Mouse (Mus musculus) common myeloid progenitor, adult 5-6 weeks (primary cell): Measurements from ENCODE around the gene Tspan33. TPM values are rescaled to one million over a fixed set of nuclear protein-coding genes. Genes with fewer than 3 reads are reported as not detected.

Experiments used
- ATAC-seq: replicated peaks from 2 replicates; pipeline ENCODE4 v1.8.0; 2016; ENCODE audit warnings: low read depth, mild to moderate bottlenecking, moderate TSS enrichment, inconsistent platforms; ENCODE audit not compliant: poor library complexity, severe bottlenecking
- total RNA-seq: library from RNA; stranded (forward); fragments of 200-1000, 187-1606 nt; gene quantifications from 2 replicates; pipeline ENCODE4 v1.2.3, GENCODE M21; 2017

Tspan33 gene
- 17.7 and 22.1 TPM in 2 replicates for total RNA-seq

DNA sequence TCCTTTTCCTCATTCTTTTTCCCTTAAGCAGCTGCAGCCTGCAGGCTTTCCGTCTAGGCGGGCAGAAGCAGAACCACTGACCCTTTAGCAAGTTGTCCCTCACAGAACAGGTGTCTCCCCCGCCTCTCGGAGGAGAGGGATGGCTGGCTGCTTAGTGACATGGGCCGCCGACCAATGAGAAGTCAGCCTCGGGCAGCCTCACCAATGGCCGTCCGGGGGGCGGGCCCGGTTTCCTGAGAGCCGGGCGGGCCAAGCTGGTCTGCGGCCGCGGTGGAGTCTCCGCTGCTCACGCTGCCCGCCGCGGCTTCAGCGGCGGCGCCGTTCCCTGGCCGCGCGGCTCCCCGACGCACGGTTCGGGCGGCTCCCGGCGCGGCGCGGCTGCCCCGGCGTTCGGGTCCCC, at the start of gene Tspan33:
Tspan33 (plus strand) TSS at position 270 of the 400 bp plus-strand sequence.
- ATAC-seq = peak; percentile 87

DNA sequence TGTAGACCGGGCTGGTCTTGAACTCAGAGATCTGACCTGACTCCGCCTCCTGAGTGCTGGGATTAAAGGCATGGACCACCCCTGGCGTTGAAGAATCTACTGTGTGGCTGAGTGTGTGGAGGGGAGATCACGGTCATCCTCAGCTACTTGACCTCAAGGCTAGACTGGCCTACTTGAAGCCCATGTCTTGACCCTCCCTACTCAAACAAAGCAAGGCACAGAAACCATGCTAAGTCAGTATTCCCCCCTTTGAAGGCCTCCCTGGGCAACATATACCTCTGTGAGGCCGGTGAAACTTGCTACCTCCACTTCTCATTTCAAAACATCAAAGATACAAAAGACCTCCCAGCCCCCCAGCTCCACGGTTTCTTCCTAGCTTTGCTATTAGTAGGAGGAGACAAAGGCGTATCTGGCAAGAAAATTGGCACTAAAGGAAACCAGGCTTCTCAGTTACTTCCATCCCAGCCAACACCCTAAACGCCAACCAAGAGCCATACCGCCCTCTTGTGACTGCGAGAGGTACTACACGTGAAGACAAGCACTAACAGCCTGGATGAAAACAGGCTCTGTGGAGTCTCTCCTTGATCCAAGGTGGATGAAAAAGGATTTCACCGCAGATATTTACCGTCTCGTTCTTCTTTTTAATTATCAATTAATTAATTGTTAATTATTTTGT, 44.4 kb upstream of the Tspan33 start:
- ATAC-seq = peak; percentile 96

DNA sequence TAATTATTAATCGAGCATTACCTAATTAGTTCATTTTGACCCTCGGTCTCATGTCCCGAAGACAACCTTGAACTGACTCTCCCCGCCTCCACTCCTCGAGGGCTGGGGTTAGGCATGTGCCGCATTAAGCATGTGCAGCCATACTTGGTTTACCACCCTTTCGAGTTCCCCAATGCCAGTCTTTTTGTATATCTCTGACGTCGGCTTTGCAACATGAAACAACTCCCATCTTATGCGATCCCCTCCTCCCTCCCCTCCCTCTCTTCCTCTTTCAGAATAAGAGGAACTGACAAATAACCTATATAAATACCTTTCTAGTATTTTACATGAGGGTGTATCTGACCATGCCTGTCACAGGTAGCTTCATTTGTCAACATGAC, 43.9 kb upstream of the Tspan33 start:
- ATAC-seq = peak; percentile 60

DNA sequence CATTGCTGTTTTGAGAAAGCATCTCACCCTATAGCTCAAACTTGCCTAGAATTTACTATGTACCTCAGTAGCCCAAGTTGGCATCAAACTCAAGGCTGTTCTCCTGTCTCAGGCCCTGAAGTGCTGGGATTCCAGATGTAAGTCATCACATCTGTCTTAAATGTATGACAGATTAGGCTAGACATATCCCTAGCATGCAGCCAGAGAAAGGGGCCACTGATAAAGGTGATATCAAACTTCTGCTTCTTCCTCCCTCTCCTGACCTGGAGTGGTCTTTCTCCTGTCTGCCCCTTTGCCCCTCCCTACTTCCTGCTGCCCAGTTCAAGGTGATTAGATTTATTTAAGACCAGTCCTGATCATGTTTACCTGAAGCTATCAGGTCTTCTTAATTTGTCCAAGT, 40.8 kb upstream of the Tspan33 start:
- no peak for ATAC-seq

DNA sequence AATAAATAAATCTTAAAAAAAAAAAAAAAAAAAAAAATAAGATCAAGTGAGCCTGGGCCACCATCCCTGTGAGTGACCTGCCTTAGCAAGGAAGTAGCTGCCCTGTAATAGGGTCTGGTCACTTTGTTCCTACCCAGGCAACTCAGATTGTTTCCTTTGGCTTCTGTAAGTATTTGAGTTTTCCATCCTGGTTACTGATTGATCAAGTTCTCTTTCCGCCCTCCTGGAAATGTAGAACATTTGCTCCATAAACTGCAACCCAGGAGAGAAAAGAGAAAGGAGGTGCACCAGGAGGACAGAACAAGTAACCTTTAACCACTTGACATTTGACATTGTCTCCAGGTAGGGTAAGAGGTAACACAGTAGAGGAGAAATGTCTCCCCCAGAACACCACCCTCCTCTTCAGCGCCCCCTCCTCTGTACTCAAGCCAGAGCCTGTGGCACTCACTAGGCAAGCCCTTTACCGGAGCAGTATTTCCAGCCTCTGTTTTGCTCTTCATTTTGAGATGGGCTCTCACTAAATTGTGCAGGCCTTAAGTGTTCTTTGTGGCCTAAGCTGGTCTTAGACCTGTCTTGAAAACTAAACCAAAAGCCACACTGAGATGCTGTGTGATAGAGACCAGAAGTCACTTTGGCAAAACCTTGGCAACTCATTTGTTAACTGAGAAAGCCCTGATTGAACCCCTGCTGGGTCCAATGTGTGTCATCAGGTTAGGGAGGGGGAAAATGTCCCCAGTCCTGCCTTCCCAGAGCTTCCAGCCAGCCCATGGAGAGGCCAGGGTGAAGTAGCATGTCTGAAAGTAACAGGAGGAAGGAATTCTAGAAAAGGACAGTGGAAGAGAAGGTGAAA, 35.2 kb upstream of the Tspan33 start:
- no peak for ATAC-seq

DNA sequence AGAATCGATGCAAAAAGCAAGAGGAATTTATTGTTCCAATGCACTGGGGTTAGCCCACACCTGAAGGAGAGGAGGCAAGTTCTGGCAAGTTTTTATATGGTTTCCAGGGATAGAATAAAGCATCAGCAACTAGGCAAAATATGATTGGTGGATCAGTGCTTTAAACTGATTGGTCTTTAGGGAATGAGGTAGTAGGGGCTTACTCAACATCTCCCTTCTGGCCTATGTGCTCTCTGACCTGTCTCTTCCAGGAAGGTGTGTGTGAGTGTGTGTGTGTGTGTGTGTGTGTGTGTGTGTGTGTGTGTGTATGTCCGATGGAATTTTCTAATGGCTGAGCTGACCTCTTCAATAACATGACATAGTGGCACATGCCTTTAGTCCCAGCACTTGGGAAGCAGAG, 34.1 kb upstream of the Tspan33 start:
- no peak for ATAC-seq

DNA sequence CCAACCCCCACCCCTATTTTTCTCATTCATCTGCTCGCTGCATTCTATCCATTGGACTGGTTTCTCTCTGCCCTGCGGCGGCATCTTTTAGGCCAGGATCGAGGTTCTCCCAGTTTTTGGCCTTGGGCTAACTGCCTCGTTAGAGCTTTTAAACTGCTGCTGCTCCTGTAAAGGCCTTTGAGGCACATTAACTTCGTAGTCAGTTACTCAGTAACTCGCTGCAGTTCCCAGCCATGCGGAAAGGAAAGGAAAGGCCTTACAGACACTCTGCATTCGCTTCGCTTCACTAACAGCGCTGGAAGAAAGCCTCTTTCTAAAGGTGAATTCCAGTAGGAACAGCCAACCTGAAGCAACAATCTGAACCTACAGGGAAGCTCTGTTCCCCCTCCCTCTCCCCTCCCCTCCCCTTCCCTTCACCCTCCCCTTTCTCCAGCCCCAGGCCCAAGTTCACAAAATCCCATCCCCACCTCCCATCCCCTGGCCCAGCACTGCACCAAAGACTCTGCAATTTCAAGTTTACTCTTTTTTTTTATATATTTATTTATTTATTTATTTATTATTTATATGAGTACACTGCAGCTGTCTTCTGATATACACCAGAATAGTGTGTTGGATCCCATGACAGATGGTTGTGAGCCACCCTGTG, 33.2 kb upstream of the Tspan33 start:
- no peak for ATAC-seq

DNA sequence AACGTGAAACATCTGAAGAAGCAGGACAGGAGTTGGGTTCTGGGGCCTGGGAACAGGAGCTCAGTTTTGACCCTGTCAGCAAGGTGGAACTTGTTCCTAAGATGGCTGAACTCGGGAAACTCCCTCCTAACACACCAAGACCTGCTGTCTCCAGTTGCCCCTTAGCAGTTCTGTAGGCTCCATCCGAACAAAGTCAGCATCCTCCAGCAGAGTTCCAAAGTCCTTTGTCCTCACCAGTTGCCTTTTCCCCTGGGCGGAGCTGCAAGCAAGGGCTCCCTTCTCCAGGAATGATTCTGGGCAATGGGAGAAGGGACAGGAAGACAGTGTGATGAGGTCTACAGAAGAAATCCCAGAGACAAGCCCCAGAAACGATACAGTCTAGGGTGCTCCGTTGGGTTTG, 26.8 kb upstream of the Tspan33 start:
- no peak for ATAC-seq

DNA sequence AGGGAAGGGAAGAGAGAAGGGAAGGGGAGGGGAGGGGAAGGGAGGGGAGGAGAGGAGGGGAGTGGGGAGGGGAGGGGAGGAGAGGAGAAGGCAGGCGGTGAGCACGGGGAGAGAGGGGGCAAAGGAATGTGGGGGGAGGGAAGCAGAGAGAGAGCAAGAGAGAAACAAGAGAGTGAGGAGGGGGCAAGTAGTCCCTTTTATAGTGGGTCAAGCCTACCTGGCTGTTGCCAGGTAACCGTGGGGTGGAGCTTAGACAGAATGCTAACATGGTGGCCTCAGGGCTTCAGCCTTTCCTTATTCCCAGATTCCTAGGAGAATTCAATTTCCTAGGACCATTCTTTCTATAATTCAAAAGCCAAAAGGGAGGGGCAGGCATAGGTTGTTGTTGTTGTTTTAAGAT, 22.3 kb upstream of the Tspan33 start:
- ATAC-seq = no peak

DNA sequence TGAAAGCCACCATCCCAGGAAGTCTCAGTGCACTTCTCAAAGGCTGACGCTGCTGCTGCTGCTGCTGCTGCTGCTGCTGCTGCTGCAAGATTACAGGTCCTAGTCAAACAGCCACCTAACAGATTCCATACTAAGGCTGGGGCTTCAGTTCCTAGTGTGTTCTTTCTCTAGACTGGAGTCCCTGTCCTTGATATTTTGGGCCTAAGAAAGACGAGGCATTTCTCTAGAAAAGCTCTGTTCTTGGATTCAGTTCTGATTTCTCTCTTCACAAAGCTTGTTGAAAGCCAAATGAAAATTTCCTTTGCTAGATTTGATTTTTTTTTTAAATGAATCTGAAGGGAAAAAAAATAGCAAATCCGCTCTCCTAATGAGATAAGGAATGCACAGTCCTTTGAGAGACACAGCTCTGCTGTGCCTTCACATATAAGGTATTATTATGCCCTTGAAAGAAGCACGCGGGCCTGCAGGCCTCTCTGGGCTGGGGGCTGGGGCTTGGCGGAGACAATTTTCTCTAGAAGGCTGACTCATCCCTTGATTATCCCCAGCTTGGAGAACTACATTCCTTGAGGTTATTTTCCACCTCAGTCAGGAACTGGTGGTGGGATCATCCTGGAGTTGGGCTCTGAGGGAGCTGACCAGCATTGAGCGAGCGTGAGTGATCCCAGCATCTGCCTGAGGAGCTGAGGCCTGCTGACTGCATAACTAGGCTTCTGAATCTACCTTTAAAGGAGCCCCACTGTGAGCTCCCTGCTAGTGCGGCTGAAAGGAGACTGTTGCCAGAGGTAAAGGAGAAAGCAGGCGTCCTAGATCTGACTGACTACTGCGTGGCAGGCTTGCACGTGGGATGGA, 21.2 kb upstream of the Tspan33 start:
- ATAC-seq = no peak

DNA sequence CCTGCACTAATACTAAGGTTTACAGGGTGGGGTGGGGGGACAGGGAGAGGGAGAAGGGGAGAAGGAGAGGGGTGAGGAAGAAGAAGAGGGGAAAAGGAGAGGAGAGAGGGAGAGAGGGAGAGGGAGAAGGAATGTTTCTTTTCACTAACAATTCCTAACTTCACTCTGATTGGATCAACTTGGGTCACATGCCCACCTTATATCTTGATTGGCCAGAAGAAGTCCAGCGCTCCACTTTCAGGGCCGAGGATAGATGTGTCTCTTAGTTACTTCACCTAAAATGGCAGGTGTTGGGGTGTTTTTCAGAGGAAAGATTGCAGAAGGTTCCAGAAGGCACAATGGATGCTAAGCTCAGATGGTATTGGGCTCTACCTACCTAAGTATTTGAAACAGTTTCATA, 20.3 kb upstream of the Tspan33 start:
- ATAC-seq = no peak

DNA sequence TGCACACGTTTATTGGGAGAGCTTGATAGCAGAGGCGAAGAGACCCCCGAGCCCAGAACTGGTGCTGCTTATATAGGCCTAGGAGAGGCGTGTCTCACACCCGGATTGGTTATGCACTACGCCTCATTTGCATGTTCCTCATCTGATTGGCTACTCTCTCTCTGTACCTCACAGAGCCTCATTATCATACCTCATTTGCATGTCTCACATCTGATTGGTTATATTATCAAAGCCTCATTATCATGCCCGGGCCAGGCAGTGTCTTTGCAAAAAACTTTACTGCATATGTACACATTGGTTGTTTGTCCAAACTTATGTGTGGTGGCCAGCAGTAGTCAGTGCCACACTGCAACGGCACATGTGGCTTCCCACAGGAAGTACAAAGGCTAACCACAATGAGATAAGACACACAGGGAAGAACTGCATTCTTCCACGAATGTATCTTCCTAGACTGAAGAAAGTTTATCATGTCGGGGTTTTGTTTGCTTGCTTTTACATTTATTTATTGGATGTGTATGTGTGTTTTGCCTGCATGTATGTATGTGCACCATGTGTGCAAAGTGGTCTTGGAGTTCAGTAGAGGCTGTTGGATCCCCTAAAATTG, 14.0 kb upstream of the Tspan33 start:
- peak; percentile 73; the same call in 1 of the 2 replicates for ATAC-seq

DNA sequence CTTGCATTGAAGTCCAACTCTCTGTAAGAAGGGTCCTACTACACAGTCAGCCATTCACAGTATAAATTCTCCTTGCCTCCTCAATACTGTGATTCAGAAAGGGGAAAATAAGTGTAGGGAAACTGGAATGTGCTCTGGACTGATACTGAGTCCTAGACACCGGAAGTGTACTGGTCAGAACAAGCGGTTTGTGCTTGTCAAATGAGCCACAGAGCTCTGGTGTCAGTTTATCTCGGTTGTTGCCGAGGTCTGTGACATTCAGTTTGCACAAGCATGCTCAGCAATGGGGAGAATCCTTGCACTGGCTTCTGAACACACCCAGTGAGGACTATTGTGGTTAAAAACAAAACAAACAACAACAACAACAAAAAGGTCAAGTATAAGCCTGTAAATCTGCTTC, 12.2 kb upstream of the Tspan33 start:
- ATAC-seq = peak; percentile 67

DNA sequence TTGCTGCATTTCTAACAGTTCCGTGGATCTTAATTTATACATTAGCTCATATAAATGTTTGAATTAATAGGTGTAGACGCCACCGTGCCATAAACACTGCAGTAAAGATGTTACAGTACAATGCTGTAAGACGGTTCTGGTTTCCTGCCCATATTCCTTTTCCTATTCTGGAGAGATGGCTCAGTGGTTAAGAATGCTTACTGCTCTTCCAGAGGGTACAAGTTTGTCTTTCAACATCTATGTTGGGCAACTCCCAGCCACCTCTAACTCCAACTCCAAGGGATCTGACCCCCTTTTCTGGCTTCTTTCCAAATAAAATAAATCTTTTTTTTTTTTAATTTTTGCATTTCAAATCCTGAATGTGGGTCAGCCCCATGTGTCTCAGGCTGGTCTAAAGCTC, 9.3 kb upstream of the Tspan33 start:
- no peak for ATAC-seq

DNA sequence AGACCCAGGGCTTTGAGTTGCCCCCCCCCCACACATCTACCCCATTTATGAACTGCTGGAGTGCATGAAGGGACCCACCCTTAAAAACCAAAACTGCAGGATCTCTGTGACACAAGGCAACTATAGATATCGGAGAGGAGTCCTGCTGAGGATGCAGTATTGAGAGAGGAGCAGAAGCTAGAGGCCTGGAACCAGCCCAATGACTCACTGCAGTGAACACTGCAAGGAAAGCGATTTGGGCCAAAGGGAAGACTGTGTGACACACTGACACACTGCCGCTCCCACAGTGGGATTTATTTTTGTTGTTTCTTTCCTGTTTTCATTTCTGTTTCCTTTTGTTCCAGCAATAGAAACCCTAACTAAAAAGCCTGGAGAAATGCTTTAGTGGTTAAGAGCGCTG, 8.1 kb upstream of the Tspan33 start:
- ATAC-seq = no peak

DNA sequence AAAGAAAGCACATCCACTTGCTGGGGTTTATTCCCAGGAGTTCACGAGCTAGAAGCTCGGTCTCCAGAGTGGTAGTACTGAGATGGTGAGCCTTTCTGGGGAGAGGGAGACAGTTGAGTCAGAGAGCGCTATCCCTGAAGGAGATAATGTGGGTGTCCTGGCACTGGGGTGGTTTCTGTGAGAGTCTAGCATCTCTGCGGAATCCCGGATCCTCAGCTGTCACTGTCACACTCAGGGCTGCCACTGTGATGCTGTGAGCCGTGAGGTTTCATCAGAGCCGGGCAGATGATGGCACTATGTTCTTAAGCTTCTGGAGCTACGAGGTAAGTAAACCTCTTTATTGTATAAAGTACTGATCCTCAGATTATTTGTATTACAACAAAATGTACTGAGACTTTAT, 4.6 kb upstream of the Tspan33 start:
- ATAC-seq = no peak

DNA sequence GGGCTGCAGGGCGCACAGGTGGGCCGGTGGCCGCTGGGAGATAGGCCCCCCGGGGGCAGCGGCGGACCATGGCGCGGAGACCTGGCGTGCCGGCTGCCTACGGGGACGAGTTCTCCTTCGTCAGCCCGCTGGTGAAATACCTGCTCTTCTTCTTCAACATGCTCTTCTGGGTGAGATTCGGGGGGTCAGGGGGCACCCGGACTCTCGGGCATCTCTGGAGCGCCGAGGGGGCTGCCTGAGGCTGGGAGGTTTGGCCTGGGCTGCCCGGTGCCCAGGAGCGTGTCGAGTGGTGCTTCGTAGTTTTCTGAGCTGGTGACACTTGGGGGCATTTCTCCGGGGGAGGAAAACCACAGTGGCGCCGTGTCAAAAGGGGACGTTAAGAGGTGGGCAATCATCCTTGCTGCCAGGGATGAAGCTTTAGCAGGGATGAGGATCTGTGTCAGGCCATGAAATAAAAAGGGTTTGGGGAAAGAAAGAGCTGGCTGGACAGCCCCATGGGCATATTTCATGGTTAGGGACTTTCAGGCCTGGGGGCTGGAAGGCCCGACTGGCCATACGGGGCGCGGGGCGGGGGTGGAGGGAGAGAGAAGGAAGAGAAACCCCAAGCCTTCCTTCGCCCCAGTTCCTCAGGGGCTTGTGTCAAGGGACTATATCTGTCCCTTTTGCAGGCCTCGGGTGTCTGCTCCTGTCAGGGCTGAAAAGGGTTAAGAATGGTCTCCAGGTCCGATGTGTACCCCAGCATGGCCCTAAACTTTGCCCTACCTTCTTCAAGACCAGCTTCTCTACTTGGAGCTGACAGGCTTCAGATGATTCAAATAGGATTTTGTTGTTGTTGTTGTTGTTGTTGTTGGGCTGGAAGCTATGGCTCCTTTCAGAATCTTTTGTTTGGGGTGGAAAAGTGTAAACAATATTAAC, 610 bp downstream of the Tspan33 start:
- ATAC-seq = no peak

DNA sequence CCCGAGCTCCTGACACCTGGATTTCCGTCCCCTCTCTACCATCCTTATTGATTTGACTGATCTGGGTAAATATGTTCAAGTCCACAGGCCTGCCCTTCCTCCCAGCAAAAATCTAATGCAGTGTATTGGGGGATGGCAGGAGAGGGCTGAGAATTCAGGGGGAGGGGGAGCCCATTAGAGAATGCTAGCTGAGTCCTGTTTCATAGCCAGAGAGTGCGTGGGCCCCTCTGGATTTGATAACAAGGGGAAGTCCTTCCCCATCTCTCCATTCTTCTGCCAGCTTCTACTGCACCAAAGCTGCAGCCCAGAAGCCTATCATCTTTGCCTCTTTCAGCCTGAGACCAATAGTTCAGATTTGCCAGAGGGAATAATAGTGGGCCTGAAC, 1.3 kb downstream of the Tspan33 start:
- ATAC-seq = no peak

DNA sequence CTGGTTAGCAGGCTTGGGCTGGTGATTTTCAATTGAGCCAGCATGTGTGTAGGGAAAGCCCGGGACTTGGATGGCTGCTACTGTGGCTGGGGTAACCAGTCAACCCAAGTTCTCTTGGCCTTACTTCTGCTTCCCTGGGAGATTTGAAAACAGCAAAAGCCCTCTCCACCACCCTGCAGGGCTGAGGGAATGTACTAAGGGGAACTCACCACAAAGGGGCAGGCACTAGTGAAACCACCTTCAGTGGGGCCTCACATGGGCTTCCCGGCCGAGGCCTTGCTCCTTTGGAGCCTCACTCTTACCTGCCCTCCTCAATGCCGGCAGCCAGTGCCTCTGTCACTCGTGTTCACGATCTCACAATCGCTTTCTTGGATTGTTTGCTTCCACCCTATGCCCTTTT, 2.0 kb downstream of the Tspan33 start:
- ATAC-seq = peak; percentile 43
